Mouse (Mus musculus) myocyte (in vitro differentiated cells): ENCODE results near the gene Ddx27.

Experiments
- E2F4 ChIP-seq: IDR thresholded peaks from one replicate; pipeline ENCODE4 v1.6.1; 2011; ENCODE audit warnings: mild to moderate bottlenecking, control low read depth, moderate library complexity; ENCODE audit not compliant: insufficient read depth
- MAX ChIP-seq: IDR thresholded peaks from one replicate; pipeline ENCODE4 v1.6.1; 2011; ENCODE audit warnings: low read depth, mild to moderate bottlenecking, control low read depth
- MYOD1 ChIP-seq, 3 experiments: IDR thresholded peaks; one replicate each; pipeline ENCODE4 v1.6.1; 2011; ENCODE audit warnings: control low read depth in 2 of 3, low read depth in 2 of 3, mild to moderate bottlenecking in 2 of 3, moderate library complexity in 1 of 3; ENCODE audit not compliant: insufficient read length in 2 of 3, control insufficient read depth in 1 of 3
- POLR2A ChIP-seq: IDR thresholded peaks from one replicate; pipeline ENCODE4 v1.6.1; 2011; ENCODE audit warnings: low read depth, mild to moderate bottlenecking, control low read depth, moderate library complexity; ENCODE audit not compliant: insufficient read length
- TCF12 ChIP-seq: IDR thresholded peaks from one replicate; pipeline ENCODE4 v1.6.1; 2011; ENCODE audit warnings: mild to moderate bottlenecking, control low read depth; ENCODE audit not compliant: poor library complexity, insufficient read depth, severe bottlenecking
- USF1 ChIP-seq: IDR thresholded peaks from one replicate; pipeline ENCODE4 v1.6.1; 2011; ENCODE audit warnings: low read depth, mild to moderate bottlenecking, control low read depth, moderate library complexity

GRCm38 (mm10) chr2:167058814-167059387, 43.9 kb downstream of the Ddx27 start:
- no peak for TF ChIP-seq E2F4
- TF ChIP-seq POLR2A: no peak
- TF ChIP-seq MAX: no peak
- no peak for TF ChIP-seq USF1
- TF ChIP-seq TCF12: no peak
- TF ChIP-seq MYOD1 (IDR thresholded peaks at IDR 0.05; ENCODE audit: control insufficient read depth in 1 of 3, insufficient read length in 2 of 3, low read depth in 2 of 3): no peak
